ENCODE assay signal across 11 mouse cellular contexts in the genomic region with DNA sequence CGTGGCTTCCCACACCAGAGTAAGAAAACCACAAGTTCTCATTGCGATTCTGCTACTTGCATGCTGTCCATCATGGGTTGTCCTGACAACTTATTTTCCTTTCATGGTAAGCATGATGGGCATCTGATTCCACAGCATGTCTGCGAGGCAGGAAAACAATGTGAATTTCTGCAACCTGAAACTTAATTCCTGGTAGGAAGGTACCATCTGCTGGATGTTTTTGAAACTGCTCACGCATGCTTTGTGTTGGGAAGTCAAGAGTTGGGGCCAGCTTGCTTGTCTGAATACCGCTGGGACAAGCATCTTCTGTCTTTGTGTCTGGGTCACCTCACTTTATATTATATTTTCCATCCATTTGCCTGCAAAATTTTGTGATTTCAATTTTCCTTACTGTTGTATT.
A peak's percentile ranks its signal among the peaks of the same experiment; 100 is the strongest.
DNase-seq lines count a peak whose midpoint lies in the region; ATAC-seq and TF ChIP-seq lines count a peak whose summit lies in the region.
"Had no signal": no experiment of that assay in that cellular context is flagged by ENCODE, and none has a peak within 500 bp of the region (broad histone marks: within the 10 kb centered on the region; RNA-seq: fewer than 3 reads in every experiment).

No protein-coding gene starts in this region.

- H3K4me1 ChIP-seq in hindbrain, embryonic 15.5 days (replicated peaks): no peaks in the 10 kb centered on the region
- H3K4me1 ChIP-seq in hindbrain, embryonic 13.5 days (replicated peaks): no peaks in the 10 kb centered on the region
- H3K4me1 ChIP-seq: liver, embryonic 13.5 days had no signal

- TF ChIP-seq CTCF in left cerebral cortex, adult 2 months (IDR thresholded peaks at IDR 0.05): peak; percentile 74

- intact Hi-C loops in left cerebral cortex, adult 2 months (cut with DNase I): loop anchor here (10.0 kb wide), 1 partner anchor 1328 kb away; a partner anchor contains a TSS

- no peak overlapping the region for H3K4me2 ChIP-seq in hindbrain, embryonic 15.5 days
- no peak overlapping the region for H3K4me2 ChIP-seq in hindbrain, embryonic 13.5 days
- H3K4me2 ChIP-seq: liver, embryonic 13.5 days had no signal

- WGBS in hindbrain, embryonic 15.5 days: 63% methylated on average over 5 of the region's 5 CpGs
- WGBS in hindbrain, embryonic 13.5 days: 71% methylated on average over 5 of the region's 5 CpGs

- DNase-seq in right cerebral cortex, adult 18-20 months: peak; percentile 25
- no peak for DNase-seq in right cerebral cortex, postnatal 14 days
- peak; percentile 35 to 46 for DNase-seq in left cerebral cortex, adult 2 months (ENCODE audit: extremely low spot score in 1 of 2, low spot score in 2 of 2)
- DNase-seq in telencephalon, adult 2 months (ENCODE audit: low read depth, low spot score): peak; percentile 27
- DNase-seq in gastrocnemius, postnatal 4 days (ENCODE audit: low spot score in 2 of 2): no peak
- no peak for DNase-seq in ovary, postnatal 14 days (ENCODE audit: low spot score)
- DNase-seq: adrenal gland, postnatal 36 days; liver, embryonic 13.5 days; thymus, postnatal 4 days had no signal

- ATAC-seq in hindbrain, embryonic 15.5 days (ENCODE audit: low FRiP score, low read depth): 0 out of 2 replicates have a peak, but pooled peaks have one; percentile 46
- ATAC-seq in hindbrain, embryonic 13.5 days (ENCODE audit: low FRiP score): no peak

- no peaks in the 10 kb centered on the region for H3K27me3 ChIP-seq in hindbrain, embryonic 15.5 days
- H3K27me3 ChIP-seq in hindbrain, embryonic 13.5 days: no peaks in the 10 kb centered on the region
- H3K27me3 ChIP-seq: liver, embryonic 13.5 days had no signal

- no peak overlapping the region for H3K9ac ChIP-seq in hindbrain, embryonic 15.5 days
- no peak overlapping the region for H3K9ac ChIP-seq in hindbrain, embryonic 13.5 days
- H3K9ac ChIP-seq: liver, embryonic 13.5 days had no signal

- H3K9me3 ChIP-seq in hindbrain, embryonic 15.5 days: no peaks in the 10 kb centered on the region
- no peaks in the 10 kb centered on the region for H3K9me3 ChIP-seq in hindbrain, embryonic 13.5 days
- H3K9me3 ChIP-seq: liver, embryonic 13.5 days had no signal

- H3K4me3 ChIP-seq in hindbrain, embryonic 15.5 days: no peak overlapping the region
- no peak overlapping the region for H3K4me3 ChIP-seq in hindbrain, embryonic 13.5 days
- H3K4me3 ChIP-seq in left cerebral cortex, adult 2 months: no peak overlapping the region
- H3K4me3 ChIP-seq: liver, embryonic 13.5 days had no signal

- H3K36me3 ChIP-seq in hindbrain, embryonic 15.5 days: no peaks in the 10 kb centered on the region
- no peaks in the 10 kb centered on the region for H3K36me3 ChIP-seq in hindbrain, embryonic 13.5 days
- H3K36me3 ChIP-seq: liver, embryonic 13.5 days had no signal

- no peak overlapping the region for H3K27ac ChIP-seq in hindbrain, embryonic 15.5 days (replicated peaks)
- H3K27ac ChIP-seq in hindbrain, embryonic 13.5 days: no peak overlapping the region
- no peak overlapping the region for H3K27ac ChIP-seq in left cerebral cortex, adult 2 months
- H3K27ac ChIP-seq: liver, embryonic 13.5 days had no signal

Comparison
In these comparisons a context has a peak if more than half of its experiments do, and no peak if none do; other contexts are left out.
1. DNase-seq: peak in right cerebral cortex, adult 18-20 months (single experiment), left cerebral cortex, adult 2 months (2 of 2) and telencephalon, adult 2 months (single experiment); none in right cerebral cortex, postnatal 14 days (single experiment), gastrocnemius, postnatal 4 days (0 of 2) and ovary, postnatal 14 days (single experiment).